Mouse (Mus musculus) C2C12 (cell line): ENCODE measurements around the gene Dytn.

Source experiments
- CEBPB ChIP-seq: IDR thresholded peaks from one replicate; pipeline ENCODE4 v1.6.1; 2011; ENCODE audit warnings: low read depth, mild to moderate bottlenecking, control low read depth, moderate library complexity
- CTCF ChIP-seq: IDR thresholded peaks from one replicate; pipeline ENCODE4 v1.5.1; 2011; ENCODE audit not compliant: control insufficient read depth, insufficient read depth, insufficient read length
- MAX ChIP-seq: IDR thresholded peaks from one replicate; pipeline ENCODE4 v1.6.1; 2011; ENCODE audit warnings: mild to moderate bottlenecking, control low read depth
- MYOD1 ChIP-seq: IDR thresholded peaks from one replicate; pipeline ENCODE4 v1.6.1; 2011; ENCODE audit warnings: low read depth; ENCODE audit not compliant: control insufficient read depth, insufficient read length
- USF1 ChIP-seq: IDR thresholded peaks from one replicate; pipeline ENCODE4 v1.6.1; 2011; ENCODE audit warnings: low read depth, mild to moderate bottlenecking, control low read depth, moderate library complexity

DNA sequence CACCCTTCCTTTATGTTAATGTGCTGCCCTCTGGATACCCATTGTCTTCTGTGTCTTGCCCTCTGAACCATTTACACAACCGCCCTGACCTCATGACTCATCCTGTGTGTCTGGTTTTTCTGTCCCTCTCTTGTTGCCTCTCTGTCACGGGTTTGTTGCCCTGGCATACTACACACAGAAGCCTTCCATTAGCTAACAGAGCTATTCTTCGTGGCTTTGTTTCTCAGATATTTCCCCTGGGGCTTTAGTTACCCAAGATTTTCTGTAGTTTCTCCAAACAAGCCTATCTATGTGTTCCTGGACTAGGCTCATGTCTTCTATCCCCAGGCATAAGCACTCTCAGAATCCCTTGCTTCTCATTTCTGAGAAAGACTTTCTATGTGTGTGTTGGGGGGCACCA lies 22.1 kb upstream of the Dytn start:
- TF ChIP-seq MYOD1 (no peak), CTCF (no peak), MAX (no peak), USF1 (no peak), CEBPB (peak; percentile 64)
